Mouse (Mus musculus): ENCODE measurements around the gene Scyl1.
"Not testable (repeated sequence)": the region's sequence is repeated elsewhere in the genome, so short reads cannot be mapped to it uniquely, and the experiment has no call there.

Gene Scyl1

GRCm38 (mm10) chr19:5802787-5803040 is 31.5 kb upstream of the Scyl1 start:
- DNase-seq: no peak

GRCm38 (mm10) chr19:5802011-5802786 is 31.0 kb upstream of the Scyl1 start:
- DNase-seq: peak; percentile 97

DNA sequence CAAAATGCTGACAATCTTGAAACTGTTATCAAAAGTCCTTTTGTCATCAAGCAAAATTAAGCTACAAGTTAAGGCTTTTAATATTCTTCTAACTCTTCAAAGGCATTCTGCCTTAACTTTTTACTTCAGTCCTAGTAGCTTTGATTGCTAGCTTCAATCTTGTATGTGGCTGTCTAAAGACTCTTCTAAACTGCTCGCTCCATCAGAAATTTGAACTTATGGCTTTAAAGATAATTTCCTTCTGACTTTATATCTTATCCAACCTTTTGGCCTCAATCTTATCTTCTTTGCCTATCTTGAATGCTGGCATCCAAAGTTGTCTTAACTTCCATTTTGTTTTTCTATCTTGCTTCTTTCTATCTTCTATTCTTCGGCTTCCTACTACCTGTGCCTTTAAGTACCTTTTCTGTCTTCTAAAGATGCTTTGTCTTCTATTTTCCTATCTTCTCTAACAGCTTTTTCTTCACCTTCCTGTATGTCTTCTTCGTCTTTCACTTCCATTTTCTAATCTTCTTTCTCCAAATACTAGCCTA is 30.3 kb upstream of the Scyl1 start:
- DNase-seq: no peak

DNA sequence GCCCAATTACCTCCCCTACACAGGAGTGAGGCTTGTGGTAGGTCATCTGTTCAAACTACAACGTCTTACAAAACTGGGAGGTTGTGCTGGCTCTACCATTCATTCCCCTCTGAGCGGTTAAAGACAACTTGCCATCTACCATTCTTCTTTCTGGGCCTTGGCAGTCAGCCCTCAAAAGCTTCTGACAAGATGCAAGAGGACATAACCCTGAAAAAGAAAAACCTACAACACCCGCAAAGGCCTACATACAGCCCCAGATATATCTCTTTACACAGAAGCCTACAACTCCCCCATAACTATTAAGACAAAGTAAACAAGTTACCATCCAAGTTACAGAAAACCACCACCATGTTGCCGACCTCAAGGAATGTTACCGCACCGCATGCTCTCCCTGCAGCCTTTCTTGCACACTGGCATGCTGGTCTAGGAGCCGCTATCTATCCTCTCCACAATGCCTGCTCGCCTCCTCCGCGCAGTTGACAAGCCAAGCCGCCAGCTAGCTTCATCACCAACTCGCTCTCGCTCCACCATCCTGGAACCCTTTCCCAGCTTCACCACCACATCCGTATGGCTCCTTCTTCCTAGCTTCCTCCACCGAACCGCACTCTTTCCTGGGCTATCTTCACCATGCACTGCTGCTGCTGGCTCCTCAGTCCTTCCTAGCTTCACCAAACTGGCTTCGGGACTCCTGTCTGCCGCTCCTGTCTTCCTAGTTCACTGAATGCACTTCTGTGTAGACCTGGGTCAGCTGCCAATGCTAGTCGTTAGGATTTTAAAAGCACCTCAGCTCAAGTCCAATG is 29.6 kb upstream of the Scyl1 start:
- peak; percentile 32 for DNase-seq

- DNase-seq: no peak
Observed at GRCm38 (mm10) chr19:5800350-5800631, 29.1 kb upstream of the Scyl1 start.

- DNase-seq: peak; percentile 49
Observed at GRCm38 (mm10) chr19:5799566-5800349, 28.5 kb upstream of the Scyl1 start.

DNA sequence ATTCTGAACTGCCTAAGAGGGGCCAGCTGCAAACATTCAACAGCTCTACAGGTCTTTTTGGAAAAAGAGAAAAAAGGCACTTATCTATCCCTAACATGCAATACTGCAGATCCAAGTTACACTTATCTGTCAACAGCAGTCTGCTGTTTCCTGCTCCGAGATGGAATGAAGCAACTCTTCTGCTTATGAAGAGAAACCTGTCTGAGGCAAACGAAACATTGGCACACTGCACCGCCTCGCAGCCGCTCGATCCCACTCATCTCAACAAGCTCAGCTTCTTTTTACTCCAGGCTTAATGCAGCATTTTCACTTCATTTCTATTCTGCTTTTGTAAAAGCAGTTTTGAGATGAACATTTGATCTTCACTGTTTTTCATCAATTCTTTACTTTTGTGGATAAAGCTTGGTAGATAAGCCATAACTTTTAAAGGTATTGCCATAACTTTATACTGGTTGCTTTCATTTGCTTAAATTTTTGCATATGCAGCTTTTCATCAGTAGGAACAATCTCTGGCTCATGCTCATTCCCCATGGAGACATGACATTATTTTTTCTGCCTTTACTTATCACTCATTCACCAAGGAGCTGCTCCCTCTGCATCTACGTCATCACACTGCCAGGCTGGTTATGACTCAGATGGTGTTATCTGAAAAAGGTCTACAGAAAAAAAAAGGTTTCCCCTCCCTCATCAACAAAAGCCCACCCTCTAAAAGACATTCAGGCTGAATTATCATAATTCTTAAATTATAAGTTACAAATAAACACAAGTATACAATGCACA is 27.7 kb upstream of the Scyl1 start:
- DNase-seq: peak; percentile 41

GRCm38 (mm10) chr19:5797381-5798111 is 26.3 kb upstream of the Scyl1 start:
- peak; percentile 21 for DNase-seq

DNA sequence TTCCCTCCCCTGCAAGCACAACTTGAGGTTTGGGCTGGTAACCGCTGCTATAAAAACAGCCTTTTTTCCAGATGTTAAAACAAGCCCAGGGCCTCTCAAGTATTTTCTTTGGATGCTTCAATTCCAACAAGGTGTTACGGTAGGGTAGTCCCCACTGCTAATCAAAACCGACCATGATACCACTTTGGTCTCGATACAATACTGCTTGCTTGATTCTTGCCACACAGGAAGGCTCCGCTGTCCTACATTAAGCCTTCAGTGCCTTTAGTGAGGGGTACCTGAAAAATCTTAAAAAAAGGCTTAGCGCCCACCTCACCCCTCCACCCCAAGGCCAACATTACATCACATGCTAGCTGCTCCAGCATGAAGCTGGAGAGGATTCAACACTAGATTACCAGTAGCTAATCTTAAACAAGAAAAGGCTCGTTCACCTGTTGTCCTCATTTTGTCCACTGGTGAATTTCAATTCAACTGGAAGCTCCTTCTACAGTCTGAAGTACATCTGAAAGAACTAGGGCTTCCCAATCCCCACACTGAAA is 25.4 kb upstream of the Scyl1 start:
- no peak for DNase-seq

DNA sequence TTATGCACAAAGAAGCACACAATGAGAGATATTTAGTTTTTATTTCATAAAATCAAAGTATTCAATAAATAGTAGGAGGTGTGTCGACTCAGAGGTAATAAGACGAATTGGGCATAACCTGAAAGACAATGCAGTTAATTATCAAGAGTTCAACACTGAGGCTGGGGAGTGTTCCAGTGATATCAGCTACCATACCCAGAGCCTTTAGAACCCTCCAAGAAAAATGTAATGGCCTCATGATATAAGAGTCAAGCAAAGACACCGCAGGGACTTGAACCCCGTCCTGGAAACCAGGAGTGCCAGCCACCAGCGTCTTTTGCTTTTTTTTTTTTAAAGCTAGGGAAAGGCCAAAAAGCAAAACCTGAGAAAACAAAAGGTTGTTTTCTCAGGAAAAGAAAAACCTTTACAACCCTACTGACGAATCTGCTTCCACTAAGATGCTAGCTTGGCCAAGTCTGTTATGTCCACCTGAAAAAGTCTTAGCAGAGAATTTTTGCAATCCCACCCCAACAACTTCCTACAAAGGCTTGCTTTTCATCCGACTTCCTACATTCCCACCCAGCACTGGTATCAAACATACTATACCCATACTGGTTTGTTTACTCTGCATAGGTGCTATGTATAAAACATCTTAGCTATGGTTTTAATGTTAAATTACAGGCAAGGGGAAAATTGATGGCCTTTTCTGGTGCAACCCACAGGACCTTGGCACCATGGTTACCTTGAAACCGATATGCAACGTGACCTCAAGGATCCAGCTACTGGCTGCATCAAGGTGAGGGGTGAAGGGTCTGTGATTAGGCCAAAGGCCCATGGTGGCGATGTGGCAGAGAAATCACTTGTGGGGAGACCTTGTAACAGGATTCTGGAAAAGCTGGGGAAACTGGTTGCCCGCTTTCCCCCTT is 24.7 kb upstream of the Scyl1 start:
- DNase-seq: no peak

DNA sequence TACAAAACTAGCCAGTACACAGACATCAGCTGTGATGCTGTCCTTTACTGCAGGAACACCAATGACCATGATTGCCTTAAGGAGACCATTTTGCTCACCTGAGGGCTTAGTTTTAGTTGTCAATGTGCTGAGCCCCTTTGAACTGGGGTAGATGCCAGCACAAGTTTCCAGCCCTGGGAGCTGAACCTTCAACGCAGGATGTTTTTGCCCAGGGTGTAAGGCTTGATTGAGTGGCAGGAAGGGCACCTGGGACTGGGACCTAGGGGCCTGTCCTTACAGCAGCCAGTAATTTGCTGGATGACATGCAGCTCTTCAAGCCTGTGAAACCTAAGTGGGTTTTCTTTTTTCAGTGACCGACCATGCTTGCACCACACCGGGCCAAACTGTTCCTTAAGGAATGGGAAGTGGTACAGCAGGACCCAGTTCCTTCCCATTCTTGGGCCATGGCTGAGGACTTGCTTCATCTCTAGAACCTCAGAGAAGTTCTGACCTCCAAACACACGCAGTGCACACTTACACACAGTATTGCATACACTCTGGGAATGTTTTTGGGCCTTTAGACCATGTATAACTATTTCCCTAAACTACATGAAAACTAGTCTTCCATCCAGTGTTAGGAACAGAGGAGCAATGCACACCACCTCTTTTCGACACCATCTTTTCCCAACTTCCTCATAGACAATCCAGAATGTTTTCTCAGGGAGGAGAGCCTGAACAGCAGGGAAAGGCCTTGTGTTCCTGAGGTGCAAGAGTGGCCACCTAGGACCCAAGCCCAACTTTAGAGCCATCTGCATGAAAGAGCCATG is 23.8 kb upstream of the Scyl1 start:
- DNase-seq: peak; percentile 43

DNA sequence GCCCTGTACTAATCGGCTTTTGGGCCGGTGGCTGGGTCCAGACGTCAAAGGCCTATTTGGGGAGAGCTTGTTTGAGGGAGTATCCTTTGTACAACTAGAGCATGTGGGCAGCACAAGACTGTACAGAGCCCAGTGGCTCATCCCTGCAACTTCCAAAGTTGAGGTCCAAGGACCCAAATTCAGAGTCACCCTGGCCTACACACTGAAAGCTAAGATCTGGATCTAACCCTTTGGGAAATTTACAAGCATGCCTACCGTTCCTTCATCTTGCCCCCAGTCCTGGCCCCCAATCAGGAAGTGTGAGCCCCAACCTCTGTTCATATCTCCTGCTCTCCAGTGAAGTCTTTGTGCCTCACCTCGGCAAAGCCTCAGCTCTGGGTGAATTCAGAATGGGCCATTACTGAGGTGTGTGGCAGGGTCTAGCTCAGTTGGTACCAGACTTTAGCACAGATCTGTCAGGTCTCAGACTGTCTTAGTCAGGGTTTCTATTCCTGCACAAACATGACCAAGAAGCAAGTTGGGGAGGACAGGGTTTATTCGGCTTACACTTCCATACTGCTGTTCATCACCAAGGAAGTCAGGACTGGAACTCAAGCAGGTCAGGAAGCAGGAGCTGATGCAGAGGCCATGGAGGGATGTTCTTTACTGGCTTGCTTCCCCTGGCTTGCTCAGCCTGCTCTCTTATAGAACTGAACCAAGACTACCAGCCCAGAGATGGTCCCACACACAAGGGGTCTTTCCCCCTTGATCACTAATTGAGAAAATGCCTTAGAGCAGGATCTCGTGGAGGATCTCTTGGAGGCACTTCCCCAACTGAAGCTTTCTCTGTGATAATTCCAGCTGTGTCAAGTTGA is 22.9 kb upstream of the Scyl1 start:
- DNase-seq: not testable (repeated sequence)

DNA sequence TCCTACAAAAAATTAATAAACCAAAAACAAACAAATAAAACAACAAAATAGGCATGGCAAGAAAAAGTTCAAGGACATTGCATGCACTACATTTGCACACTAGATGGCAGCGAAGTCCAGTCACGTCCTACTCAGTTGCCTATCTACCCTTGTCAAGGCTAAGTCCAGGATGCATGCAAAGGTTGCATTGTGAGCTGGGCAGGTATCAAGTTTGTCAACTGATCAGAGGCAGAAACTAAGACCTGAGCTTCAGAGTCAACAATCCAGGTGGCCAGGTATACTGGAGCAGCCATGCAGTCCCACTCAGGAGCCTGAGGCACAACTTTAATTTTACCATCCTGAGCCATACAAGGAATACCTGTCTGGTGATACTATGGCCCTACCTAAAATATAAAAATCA is 21.9 kb upstream of the Scyl1 start:
- peak; percentile 78 for DNase-seq

GRCm38 (mm10) chr19:5791329-5791728 is 20.1 kb upstream of the Scyl1 start:
- no peak for DNase-seq

GRCm38 (mm10) chr19:5789066-5789465 is 17.8 kb upstream of the Scyl1 start:
- DNase-seq: no peak

GRCm38 (mm10) chr19:5788620-5789019 is 17.4 kb upstream of the Scyl1 start:
- no peak for DNase-seq

- no peak for DNase-seq
Observed at GRCm38 (mm10) chr19:5787920-5788319, 16.7 kb upstream of the Scyl1 start.

GRCm38 (mm10) chr19:5787128-5787635 is 16.0 kb upstream of the Scyl1 start:
- peak; percentile 94 for DNase-seq

All from lung, postnatal 10 days (tissue).